Mouse (Mus musculus) olfactory bulb, adult 2 months (tissue): Measurements from ENCODE around the gene Gm11237.
"Not testable (repeated sequence)": the region's sequence is repeated elsewhere in the genome, so short reads cannot be mapped to it uniquely, and the experiment has no call there.

ENCODE experiments used
- CTCF ChIP-seq: fragments of 200-500 bp; IDR thresholded peaks from 2 replicates; pipeline ENCODE4 v1.5.1; 2012; ENCODE audit warnings: low read depth, mild to moderate bottlenecking, low read length, moderate library complexity; ENCODE audit not compliant: insufficient read depth
- POLR2A ChIP-seq: fragments of 200-500 bp; IDR thresholded peaks from 2 replicates; pipeline ENCODE4 v1.6.1; 2012; ENCODE audit warnings: mild to moderate bottlenecking, low read depth, low read length, moderate library complexity; ENCODE audit not compliant: insufficient read depth

DNA sequence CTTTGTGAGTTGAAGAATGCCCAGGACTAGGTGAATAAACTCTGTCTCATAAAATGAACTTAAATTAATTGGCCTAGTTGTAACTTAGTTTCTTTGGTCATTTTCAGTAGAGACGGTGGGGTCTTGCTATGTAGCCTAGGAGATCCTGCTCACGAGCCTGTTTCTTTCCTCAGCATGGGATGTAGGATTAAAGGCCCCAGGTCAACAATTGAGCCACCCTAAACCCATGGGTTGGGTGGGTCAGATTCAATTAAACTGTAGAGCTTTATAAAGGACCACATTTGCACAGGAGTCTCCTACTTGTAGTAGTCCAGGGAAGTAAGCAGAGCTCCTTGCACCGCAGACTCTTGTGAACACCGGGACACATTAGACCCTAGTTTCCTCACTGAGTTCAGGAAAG is 45.3 kb downstream of the Gm11237 start, which contains the start of gene Gm11239:
- TF ChIP-seq CTCF, POLR2A: not testable (repeated sequence)
